Comparison of ENCODE assay signal across 11 mouse cellular contexts in genomic region chr3:62801044-62801443, GRCm38 (mm10).
DNase-seq lines count a peak whose midpoint lies in the region; ATAC-seq lines count a peak whose summit lies in the region.
"Had no signal": no experiment of that assay in that cellular context is flagged by ENCODE, and none has a peak within 500 bp of the region (broad histone marks: within the 10 kb centered on the region; RNA-seq: fewer than 3 reads in every experiment).

No protein-coding gene starts in this region.

- DNase-seq in limb, embryonic 11.5 days (ENCODE audit: low spot score): peak; percentile 23
- DNase-seq in limb, embryonic 10.5 days (ENCODE audit: low spot score): no peak
- peak; percentile 79 for DNase-seq in kidney, adult 11 months
- peak; percentile 44 to 64 for DNase-seq in kidney, postnatal 4 days
- DNase-seq in adipocyte (ENCODE audit: low spot score): no peak
- no peak for DNase-seq in spleen, adult 12 weeks (ENCODE audit: low spot score)
- DNase-seq: liver; right cerebral cortex, adult 18-20 months had no signal

- H3K9ac ChIP-seq in limb, embryonic 11.5 days (ENCODE audit: low read length): no peak overlapping the region
- H3K9ac ChIP-seq in stomach, embryonic 15.5 days: no peak overlapping the region
- H3K9ac ChIP-seq: forebrain, embryonic 13.5 days had no signal

- H3K9me3 ChIP-seq in limb, embryonic 11.5 days (ENCODE audit: control insufficient read depth, low read length): no peaks in the 10 kb centered on the region
- no peaks in the 10 kb centered on the region for H3K9me3 ChIP-seq in limb, embryonic 10.5 days (replicated peaks)
- H3K9me3 ChIP-seq in stomach, embryonic 15.5 days: no peaks in the 10 kb centered on the region
- H3K9me3 ChIP-seq: forebrain, embryonic 13.5 days had no signal

- H3K27me3 ChIP-seq in limb, embryonic 11.5 days (ENCODE audit: control insufficient read depth, insufficient read depth, low read length): no peaks in the 10 kb centered on the region
- no peaks in the 10 kb centered on the region for H3K27me3 ChIP-seq in limb, embryonic 10.5 days (ENCODE audit: low read depth, poor library complexity, severe bottlenecking)
- H3K27me3 ChIP-seq in stomach, embryonic 15.5 days (replicated peaks): no peaks in the 10 kb centered on the region
- H3K27me3 ChIP-seq: forebrain, embryonic 13.5 days had no signal

- WGBS in limb, embryonic 11.5 days: 27% methylated on average over 2 of the region's 2 CpGs
- WGBS in limb, embryonic 10.5 days: 35% methylated on average over 2 of the region's 2 CpGs
- 29% methylated on average over 2 of the region's 2 CpGs for WGBS in stomach, embryonic 15.5 days

- H3K36me3 ChIP-seq in limb, embryonic 11.5 days (ENCODE audit: control insufficient read depth, insufficient read depth, low read length): no peaks in the 10 kb centered on the region
- H3K36me3 ChIP-seq in limb, embryonic 10.5 days: no peaks in the 10 kb centered on the region
- H3K36me3 ChIP-seq in stomach, embryonic 15.5 days: no peaks in the 10 kb centered on the region

- H3K4me3 ChIP-seq in limb, embryonic 11.5 days (ENCODE audit: low read depth, low read length): no peak overlapping the region
- no peak overlapping the region for H3K4me3 ChIP-seq in limb, embryonic 10.5 days
- H3K4me3 ChIP-seq in stomach, embryonic 15.5 days (replicated peaks): no peak overlapping the region
- H3K4me3 ChIP-seq: forebrain, embryonic 13.5 days had no signal

- no peak overlapping the region for H3K27ac ChIP-seq in limb, embryonic 11.5 days (replicated peaks; ENCODE audit: low read depth, low read length)
- H3K27ac ChIP-seq in limb, embryonic 10.5 days: no peak overlapping the region
- no peak overlapping the region for H3K27ac ChIP-seq in stomach, embryonic 15.5 days
- H3K27ac ChIP-seq: forebrain, embryonic 13.5 days had no signal

- ATAC-seq in limb, embryonic 11.5 days (ENCODE audit: insufficient number of reproducible peaks, low FRiP score, low TSS enrichment, low read depth): no peak
- peak; percentile 91 for ATAC-seq in stomach, embryonic 15.5 days (ENCODE audit: insufficient read depth, low FRiP score, low read depth)
- no peak for ATAC-seq in granulocyte monocyte progenitor cell, adult 5-6 weeks (replicated peaks; ENCODE audit: poor library complexity, severe bottlenecking)
- ATAC-seq: forebrain, embryonic 13.5 days had no signal

- H3K4me1 ChIP-seq in limb, embryonic 11.5 days (ENCODE audit: control insufficient read depth, insufficient read depth, low read length): no peaks in the 10 kb centered on the region
- H3K4me1 ChIP-seq in limb, embryonic 10.5 days: no peaks in the 10 kb centered on the region
- no peaks in the 10 kb centered on the region for H3K4me1 ChIP-seq in stomach, embryonic 15.5 days
- H3K4me1 ChIP-seq: forebrain, embryonic 13.5 days had no signal

- H3K4me2 ChIP-seq in limb, embryonic 11.5 days (ENCODE audit: low read depth, severe bottlenecking): no peak overlapping the region
- no peak overlapping the region for H3K4me2 ChIP-seq in stomach, embryonic 15.5 days
- H3K4me2 ChIP-seq: forebrain, embryonic 13.5 days had no signal

Comparison
In these comparisons a context has a peak if more than half of its experiments do, and no peak if none do; other contexts are left out.
1. DNase-seq: peak in limb, embryonic 11.5 days (single experiment), kidney, adult 11 months (single experiment) and kidney, postnatal 4 days (2 of 2); none in limb, embryonic 10.5 days (single experiment), adipocyte (single experiment) and spleen, adult 12 weeks (single experiment).